Mouse (Mus musculus): ENCODE data around the gene Aco2.

Gene Aco2

GRCm38 (mm10) chr15:81954716-81955115 is 82.6 kb downstream of the Aco2 start:
- no peak for DNase-seq

DNA sequence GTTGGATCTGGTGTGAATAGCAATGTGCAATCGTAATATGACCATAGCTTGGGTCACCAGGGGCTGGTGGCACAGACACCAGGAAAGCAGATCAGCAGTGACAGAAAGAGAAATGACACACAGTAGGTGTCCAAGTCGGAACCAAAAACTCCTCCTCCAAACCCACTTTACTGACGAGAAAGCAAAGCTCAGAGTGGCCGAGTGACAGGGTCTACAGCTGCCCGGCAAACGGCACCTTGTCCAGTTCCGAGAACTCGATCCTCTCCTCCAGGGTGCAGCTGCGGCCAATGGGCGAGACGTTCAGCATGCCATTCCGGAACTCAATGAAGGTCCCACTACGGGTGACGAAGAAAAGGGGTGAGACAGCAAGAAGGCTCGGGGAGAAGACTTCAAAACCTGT is 83.3 kb downstream of the Aco2 start:
- DNase-seq: no peak

GRCm38 (mm10) chr15:81956457-81956856 is 84.3 kb downstream of the Aco2 start:
- peak; percentile 71 for DNase-seq

DNA sequence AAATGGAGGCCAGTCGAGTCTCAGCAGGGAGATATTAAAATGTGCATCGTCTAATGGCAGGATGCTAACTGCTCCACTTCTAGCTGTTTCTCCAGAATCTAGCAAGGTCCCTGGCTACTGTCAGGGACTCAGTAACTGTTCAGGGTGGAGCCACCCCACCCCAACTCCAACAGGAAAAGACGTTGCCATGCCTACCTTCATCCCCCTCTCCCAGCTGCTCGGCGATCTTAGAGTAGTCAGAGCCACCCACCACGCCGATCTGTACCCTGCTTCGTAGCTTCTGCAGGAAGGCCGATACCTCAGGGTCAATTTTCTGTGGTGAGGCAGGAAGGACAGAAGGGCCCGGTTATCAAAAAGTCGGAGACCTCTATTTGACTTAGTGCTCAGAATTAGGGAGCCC is 85.5 kb downstream of the Aco2 start:
- DNase-seq: no peak

- DNase-seq: no peak
Observed at GRCm38 (mm10) chr15:81958906-81959305, 86.8 kb downstream of the Aco2 start.

DNA sequence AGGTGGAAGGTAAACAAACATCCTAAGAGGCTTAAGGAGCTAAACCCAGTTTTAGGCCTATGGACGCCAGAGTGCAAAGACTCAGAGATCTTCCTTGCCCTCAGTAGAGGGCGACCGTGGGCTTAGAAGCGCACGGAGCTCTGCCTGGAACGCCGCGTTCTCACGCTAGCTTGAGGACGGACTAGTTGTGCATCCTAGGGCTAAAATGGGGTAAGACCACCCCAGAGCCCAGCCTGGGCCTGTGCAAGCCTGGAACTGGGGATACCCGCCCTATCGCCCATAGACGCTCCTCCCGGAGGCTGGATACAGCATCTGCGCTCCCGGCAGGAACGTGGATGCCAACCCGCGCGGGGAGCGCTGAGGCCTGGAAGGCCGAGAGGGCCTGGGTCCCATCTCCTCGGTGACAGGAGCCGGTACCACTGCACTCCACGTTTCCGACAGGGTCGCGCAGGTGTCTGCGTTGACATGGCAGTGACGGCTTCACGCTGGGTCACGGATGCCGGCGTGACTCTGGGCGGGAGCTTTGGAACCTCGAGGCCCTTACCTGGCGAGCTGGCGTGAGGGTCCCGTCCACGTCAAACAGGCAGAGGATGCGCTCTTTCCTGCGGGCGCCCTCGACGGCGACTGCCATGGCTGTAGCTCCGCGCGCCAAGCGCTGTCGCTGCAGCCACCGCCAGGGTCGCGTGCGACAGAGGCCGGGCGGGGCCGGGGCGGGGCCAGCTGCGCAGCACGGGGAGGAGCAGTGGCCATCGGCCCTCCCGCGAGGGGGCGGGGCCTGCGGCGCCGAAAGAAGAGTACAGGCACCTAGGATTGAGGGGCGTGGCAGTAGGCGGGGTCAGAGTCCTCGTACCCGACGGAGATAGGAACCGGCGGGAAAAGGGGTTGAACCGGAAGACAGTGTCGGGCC is 88.3 kb downstream of the Aco2 start, which contains the start of gene Pmm1:
Pmm1 (minus strand) TSS at position 760 of the 907 bp plus-strand sequence.
- DNase-seq: peak; percentile 100

- DNase-seq: no peak
Observed at GRCm38 (mm10) chr15:81961078-81961451, 89.0 kb downstream of the Aco2 start.

DNA sequence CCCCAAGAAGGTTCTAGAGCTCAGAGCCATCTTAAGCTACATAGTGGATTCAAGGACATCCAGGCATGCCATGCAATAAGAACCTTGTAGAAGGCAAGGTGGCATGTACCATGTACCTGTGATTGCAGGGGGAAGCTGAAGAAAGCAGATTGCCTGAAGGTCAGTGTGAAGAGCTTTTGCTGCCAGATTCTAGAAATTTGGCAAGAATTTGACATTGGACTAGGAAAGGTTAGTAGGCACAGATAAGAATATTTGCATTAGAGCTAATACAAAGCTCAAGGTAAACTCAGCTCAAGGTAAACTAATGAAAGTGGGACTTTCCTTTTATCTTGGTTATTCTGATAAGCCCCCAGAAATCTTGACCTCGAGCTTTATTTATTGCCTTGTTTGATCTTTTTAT is 92.2 kb downstream of the Aco2 start:
- no peak for DNase-seq

Measured in thymus, postnatal 25 days (tissue).